Mouse (Mus musculus): ENCODE results near the gene Gm49711.

Gene Gm49711

DNA sequence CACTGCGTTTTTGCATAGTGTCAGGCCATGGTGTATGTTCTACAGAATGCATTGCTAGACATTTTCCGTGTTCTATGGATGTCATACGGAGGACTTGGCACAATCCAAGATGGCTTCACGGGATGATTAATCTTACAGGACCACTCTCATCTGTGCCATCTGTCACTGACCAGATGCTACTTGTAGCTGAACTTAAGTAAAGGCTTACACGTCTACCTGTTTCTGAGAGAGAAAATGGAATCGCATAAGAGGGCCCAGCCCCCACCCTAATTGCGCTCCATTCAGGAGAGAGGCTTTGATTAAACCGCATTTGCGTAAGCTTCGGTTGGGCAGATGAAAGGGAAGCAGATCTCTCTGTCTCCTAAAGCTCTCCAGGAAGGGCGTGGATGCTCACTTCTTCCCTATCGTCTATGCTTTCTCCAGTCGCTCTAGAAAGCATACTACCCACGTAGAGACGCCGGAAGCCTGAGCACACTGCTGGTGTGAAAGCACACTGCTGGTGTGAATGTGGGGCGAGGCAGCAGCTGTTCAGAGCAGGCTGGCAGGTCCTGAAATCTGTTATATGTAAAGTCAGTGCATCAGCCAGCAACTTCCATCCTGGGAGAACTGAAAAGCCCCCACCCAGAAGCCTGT, 62.9 kb downstream of the Gm49711 start:
- DNase-seq (ENCODE audit: low spot score), result no peak

- DNase-seq (ENCODE audit: low spot score), result no peak
These were observed 69.1 kb downstream of the Gm49711 start for GRCm38 (mm10) chr16:92127226-92127625.

DNA sequence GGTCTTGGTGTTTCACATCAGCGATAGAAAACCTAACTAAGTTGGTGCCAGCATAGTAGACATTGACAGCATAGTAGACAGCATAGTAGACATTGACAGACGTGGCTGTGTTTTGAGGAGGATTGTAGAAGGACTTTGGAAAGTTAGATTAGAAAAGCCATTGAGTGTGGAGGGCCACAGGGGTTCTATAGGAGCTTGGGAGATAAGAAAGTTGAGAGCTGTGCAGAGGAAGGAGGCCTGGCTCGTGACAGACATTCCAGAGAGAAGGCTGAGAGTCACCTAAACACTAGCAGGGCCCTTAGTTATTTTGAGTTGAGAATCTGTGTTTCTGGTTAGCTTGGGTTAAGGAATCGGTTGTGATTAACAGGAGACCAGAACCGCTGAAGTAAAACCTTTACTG, 69.5 kb downstream of the Gm49711 start:
- no peak for DNase-seq (ENCODE audit: low spot score)

- no peak for DNase-seq (ENCODE audit: low spot score)
These were observed 71.7 kb downstream of the Gm49711 start for GRCm38 (mm10) chr16:92129843-92130242.

DNA sequence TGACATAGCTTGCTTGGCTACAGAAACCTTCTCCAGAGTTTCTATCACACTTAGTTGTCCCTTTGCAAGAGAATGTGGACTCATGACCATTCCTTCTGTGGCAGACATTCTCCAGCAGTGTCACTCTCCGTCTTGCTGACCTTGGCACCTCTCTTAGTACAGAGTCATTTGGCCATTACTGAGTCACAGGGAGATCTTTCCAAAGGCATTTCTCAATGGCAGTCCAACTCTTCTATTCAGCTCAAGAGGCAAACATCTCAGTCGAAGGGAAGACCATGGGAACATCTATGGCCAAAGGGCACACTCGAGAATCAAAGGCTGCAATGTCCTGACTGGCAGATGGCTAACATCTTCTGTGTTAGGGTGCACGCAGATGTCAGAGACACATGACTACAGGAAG, 74.4 kb downstream of the Gm49711 start:
- DNase-seq (ENCODE audit: low spot score), result no peak

- DNase-seq (ENCODE audit: low spot score), result no peak
These were observed 76.1 kb downstream of the Gm49711 start for GRCm38 (mm10) chr16:92134148-92134764.

DNA sequence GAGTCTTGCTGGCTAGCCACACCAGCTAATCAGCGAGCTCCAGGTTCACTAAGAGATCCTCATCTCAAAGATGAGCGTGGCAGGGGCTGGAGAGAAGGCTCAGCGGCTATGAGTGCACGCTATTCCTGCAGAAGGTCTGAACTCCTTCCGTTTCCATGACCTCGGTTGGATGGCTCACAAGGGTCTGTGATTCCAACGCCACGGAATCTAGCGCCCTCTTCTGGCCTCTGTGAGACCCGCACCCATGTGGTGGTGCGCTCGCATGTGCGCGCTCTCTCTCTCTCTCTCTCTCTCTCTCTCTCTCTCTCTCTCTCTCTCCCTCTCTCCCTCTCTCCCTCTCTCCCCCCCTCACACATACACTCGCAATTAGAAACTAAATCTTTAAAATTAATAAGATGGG, 78.2 kb downstream of the Gm49711 start:
- no peak for DNase-seq (ENCODE audit: low spot score)

GRCm38 (mm10) chr16:92139386-92140261, 81.5 kb downstream of the Gm49711 start:
- no peak for DNase-seq (ENCODE audit: low spot score)

GRCm38 (mm10) chr16:92140328-92140727, 82.2 kb downstream of the Gm49711 start:
- DNase-seq (ENCODE audit: low spot score), result no peak

GRCm38 (mm10) chr16:92141021-92141420, 82.9 kb downstream of the Gm49711 start:
- DNase-seq (ENCODE audit: low spot score), result no peak

GRCm38 (mm10) chr16:92142426-92143012, 84.4 kb downstream of the Gm49711 start:
- no peak for DNase-seq (ENCODE audit: low spot score)

DNA sequence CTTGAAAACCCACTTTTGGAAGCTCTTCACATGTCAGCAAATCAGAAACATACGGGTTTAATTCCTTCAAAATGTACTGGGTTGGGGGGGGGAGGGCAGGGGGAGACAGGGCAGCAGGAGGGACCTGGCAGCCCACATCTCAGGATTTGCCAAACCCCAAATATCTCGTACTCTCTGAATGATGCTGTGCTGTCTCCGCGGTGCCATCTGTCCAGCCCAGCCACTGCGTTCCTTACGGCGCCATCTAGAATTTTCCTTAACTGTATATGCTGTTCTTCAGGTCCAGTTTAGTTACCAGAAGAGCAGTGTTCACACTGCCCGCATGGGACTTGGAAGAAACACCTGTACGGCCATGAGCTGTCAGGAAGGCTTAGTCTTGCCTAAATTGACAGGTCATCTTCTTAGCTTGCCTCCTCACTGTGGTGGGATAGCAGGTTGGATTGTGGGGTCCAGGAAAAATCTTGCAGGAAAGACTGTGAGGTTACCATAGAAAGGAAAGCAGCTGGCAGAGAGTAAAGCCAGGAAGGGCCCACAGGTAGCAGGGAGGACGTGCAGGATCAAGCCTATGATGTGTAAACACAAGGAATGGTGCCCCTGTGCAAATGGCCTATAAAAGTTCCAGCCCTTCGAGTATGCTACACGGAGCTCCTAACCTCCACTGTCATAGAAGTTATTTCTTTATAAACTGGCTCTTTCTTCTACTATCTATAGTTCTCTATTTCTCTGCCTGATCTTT, 89.7 kb downstream of the Gm49711 start:
- DNase-seq (ENCODE audit: low spot score), result no peak

- no peak for DNase-seq (ENCODE audit: low spot score)
These were observed 90.2 kb downstream of the Gm49711 start for GRCm38 (mm10) chr16:92148367-92148728.

GRCm38 (mm10) chr16:92150975-92151374, 92.9 kb downstream of the Gm49711 start:
- no peak for DNase-seq (ENCODE audit: low spot score)

GRCm38 (mm10) chr16:92158021-92158455, 99.9 kb downstream of the Gm49711 start:
- DNase-seq (ENCODE audit: low spot score), result peak; percentile 34

- peak; percentile 64 for DNase-seq (ENCODE audit: low spot score)
These were observed 100.5 kb downstream of the Gm49711 start for GRCm38 (mm10) chr16:92158461-92159091.

GRCm38 (mm10) chr16:92159114-92159513, 101.0 kb downstream of the Gm49711 start:
- no peak for DNase-seq (ENCODE audit: low spot score)

- DNase-seq (ENCODE audit: low spot score), result no peak
These were observed 104.2 kb downstream of the Gm49711 start for GRCm38 (mm10) chr16:92162289-92162688.

DNA sequence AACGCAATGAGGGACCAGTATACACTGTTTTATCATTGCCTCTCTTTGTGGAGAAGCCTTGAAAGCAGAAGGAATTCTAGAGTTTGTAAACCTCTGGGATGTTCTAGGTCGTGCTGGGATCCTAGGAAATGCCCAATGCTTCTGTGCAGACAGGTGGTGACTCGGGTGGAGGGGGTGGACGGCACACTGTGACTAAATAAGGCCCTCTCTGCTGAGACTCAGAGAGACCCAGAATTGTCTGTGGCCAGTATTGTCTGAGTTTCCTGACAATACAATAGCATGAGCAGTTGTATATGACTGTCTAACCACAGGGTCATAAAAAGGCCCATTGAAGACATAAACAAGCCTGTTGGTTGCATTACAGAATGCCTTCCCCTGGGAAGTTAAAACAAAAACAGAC, 105.4 kb downstream of the Gm49711 start:
- DNase-seq (ENCODE audit: low spot score), result no peak

GRCm38 (mm10) chr16:92176052-92176451, 117.9 kb downstream of the Gm49711 start:
- no peak for DNase-seq (ENCODE audit: low spot score)

DNA sequence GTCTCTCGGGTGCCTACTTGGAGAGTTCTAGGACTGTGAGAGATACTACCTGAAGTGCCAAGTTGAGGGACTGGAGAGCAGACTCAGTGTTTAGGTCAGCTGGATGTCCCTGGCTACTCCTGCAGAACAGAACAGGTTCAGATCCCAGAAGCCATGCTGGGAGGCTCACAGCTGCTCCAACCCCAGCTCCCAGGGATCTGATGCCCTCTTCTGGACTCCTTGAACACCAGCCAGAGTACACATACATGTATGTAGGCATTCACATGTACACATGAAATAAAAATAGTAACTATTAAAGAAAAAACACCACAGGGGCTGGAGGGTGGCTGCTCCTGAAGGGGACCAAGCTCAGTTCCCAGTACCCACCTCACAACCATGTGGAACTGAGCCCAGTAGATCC, 119.6 kb downstream of the Gm49711 start:
- no peak for DNase-seq (ENCODE audit: low spot score)

All from urinary bladder, postnatal 14 days (tissue).